Mouse (Mus musculus): ENCODE measurements around the gene Ddx25. TPM values are rescaled to one million over a fixed set of nuclear protein-coding genes. Genes with fewer than 3 reads are reported as not detected.

Gene Ddx25
- total and polyA plus RNA-seq, 3 experiments: 0.33 to 0.85 (median 0.44) TPM

DNA sequence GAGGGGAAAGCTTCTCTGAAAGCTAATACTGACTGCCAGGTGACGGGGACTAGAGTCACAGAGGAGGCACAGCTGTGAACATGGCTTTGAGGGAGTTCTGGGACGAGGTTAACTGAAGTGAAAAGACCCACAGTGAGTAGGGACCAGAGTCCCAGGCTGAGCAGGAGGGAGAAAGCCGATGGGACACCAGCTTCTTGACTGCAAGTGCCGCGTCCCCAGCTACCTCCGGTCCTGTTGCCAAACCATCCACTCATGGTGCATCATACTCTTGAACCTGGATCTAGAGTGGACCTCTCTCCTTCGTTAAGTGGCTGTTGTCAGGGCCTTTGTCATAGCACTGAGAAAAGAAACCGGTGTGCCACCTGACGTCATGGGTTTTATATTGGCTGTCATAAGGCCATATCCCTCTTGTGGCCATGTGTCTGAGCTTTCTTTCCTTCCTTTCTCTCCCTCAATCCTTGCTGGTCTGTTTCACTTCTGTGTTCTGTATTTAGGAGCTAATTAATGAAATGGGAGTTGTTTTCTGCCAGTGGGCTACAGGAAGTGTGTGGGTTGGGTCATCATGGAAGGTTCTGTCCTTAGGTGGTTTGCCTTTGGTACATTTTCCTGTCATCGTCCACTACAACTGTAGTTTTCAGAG, 55.8 kb downstream of the Ddx25 start:
- H3K4me3 ChIP-seq (replicated peaks in 1 of 3; ENCODE audit: low read depth in 2 of 3, low read length in 2 of 3, poor library complexity in 1 of 3): no peak overlapping the region
- H3K9me3 ChIP-seq (replicated peaks; ENCODE audit: low read length): no peaks in the 10 kb centered on the region
- no peak for TF ChIP-seq ELF1 (IDR thresholded peaks at IDR 0.05; ENCODE audit: low read depth, low read length)
- no peak for TF ChIP-seq MAZ (IDR thresholded peaks at IDR 0.05; ENCODE audit: low read depth, low read length)
- TF ChIP-seq ZNF384 (IDR thresholded peaks at IDR 0.05; ENCODE audit: low read depth, low read length): no peak
- no peak for TF ChIP-seq BHLHE40 (IDR thresholded peaks at IDR 0.05; ENCODE audit: low read depth, low read length)
- no peak for TF ChIP-seq ZC3H11A (IDR thresholded peaks at IDR 0.05; ENCODE audit: low read depth, low read length)
- TF ChIP-seq ZKSCAN1 (IDR thresholded peaks at IDR 0.05; ENCODE audit: borderline replicate concordance, low read depth, low read length): no peak
- no peak for TF ChIP-seq ZMIZ1 (IDR thresholded peaks at IDR 0.05; ENCODE audit: low read depth, low read length)
- TF ChIP-seq IRF4 (IDR thresholded peaks at IDR 0.05; ENCODE audit: low read depth, low read length): no peak
- TF ChIP-seq UBTF (IDR thresholded peaks at IDR 0.05; ENCODE audit: low read depth, low read length): no peak
- no peak for TF ChIP-seq MYC (IDR thresholded peaks at IDR 0.05; ENCODE audit: low read depth, low read length)
- TF ChIP-seq RCOR1 (conservative IDR thresholded peaks at IDR 0.05; ENCODE audit: low read depth, low read length): no peak
- TF ChIP-seq JUND (conservative IDR thresholded peaks at IDR 0.05; ENCODE audit: low read depth, low read length): no peak
- TF ChIP-seq RAD21 (IDR thresholded peaks at IDR 0.05; ENCODE audit: low read depth, low read length): no peak
- H3K9ac ChIP-seq (ENCODE audit: insufficient read depth, low read depth): no peak overlapping the region
- H3K27ac ChIP-seq (ENCODE audit: insufficient read depth, low read depth): no peak overlapping the region
- no peaks in the 10 kb centered on the region for H3K27me3 ChIP-seq (replicated peaks)
- H3K4me1 ChIP-seq (ENCODE audit: control insufficient read depth in 1 of 2, insufficient read depth in 2 of 2): peaks cover 0 to 4% of the 10 kb centered on the region in 2 experiments; a peak in 1 of 4 replicates
- H3K36me3 ChIP-seq (replicated peaks in 1 of 2; ENCODE audit: control insufficient read depth in 1 of 2, insufficient read depth in 1 of 2, low read length in 1 of 2): peaks cover 2 to 5% of the 10 kb centered on the region in 2 experiments
- H3K4me2 ChIP-seq (ENCODE audit: insufficient read depth, low read depth, poor library complexity, severe bottlenecking): no peak overlapping the region
- H3K79me2 ChIP-seq (replicated peaks; ENCODE audit: control insufficient read depth, extremely low read depth, insufficient read depth, poor library complexity, severe bottlenecking): no peaks in the 10 kb centered on the region
- DNase-seq (ENCODE audit: extremely low read depth): no peak
- in situ Hi-C loops (cut with MboI; ENCODE audit: low pct_ligation_motif_present, low pct_unique_long_range_greater_than_20kb, low sequenced_read_pairs) (no loop called here), dilution Hi-C loops (cut with MboI; ENCODE audit: extremely low pct_ligation_motif_present, extremely low pct_unique_long_range_greater_than_20kb, low sequenced_read_pairs) (no loop called here)

DNA sequence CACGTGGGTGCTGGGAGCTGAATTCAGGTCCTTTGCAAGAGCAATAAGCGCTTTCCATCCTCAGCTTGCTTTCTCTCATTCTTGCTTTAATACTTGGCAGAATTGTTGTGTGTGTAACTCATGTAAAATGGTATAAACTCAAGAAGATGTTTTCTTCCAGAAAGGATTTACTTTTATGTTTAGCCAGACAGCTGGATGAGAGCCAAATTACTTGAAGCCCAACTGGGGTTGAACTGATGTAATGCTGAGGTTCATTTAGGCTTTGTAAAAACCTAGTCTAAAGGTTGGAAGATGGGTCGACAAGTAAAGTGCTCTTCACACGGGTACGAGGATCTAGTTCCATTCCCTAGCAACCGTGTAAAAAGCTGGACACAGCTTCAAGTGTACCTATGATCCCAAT, 58.4 kb downstream of the Ddx25 start:
- dilution Hi-C loops (cut with MboI; ENCODE audit: extremely low pct_ligation_motif_present, extremely low pct_unique_long_range_greater_than_20kb, low sequenced_read_pairs): no loop called here

More for the DNA sequence above, 58.4 kb downstream of the Ddx25 start:
- H3K9ac ChIP-seq (ENCODE audit: insufficient read depth, low read depth): no peak overlapping the region
- in situ Hi-C loops (cut with MboI; ENCODE audit: low pct_ligation_motif_present, low pct_unique_long_range_greater_than_20kb, low sequenced_read_pairs): no loop called here
- H3K4me1 ChIP-seq (ENCODE audit: control insufficient read depth in 1 of 2, insufficient read depth in 2 of 2): peaks cover 8 to 19% of the 10 kb centered on the region in 2 experiments
- TF ChIP-seq ETS1 (conservative IDR thresholded peaks at IDR 0.05; ENCODE audit: low read depth, low read length) (no peak), CTCF (conservative IDR thresholded peaks at IDR 0.05 in 1 of 2, IDR thresholded peaks at IDR 0.05 in 1 of 2; ENCODE audit: low read depth in 2 of 2, low read length in 2 of 2) (no peak), MAZ (IDR thresholded peaks at IDR 0.05; ENCODE audit: low read depth, low read length) (no peak), PAX5 (IDR thresholded peaks at IDR 0.05; ENCODE audit: low read length) (no peak), HCFC1 (IDR thresholded peaks at IDR 0.05; ENCODE audit: low read depth, low read length) (no peak), CHD1 (IDR thresholded peaks at IDR 0.05; ENCODE audit: low read depth, low read length) (no peak), ELF1 (IDR thresholded peaks at IDR 0.05; ENCODE audit: low read depth, low read length) (no peak), TCF12 (IDR thresholded peaks at IDR 0.05; ENCODE audit: low read depth, low read length) (no peak), GABPA (IDR thresholded peaks at IDR 0.05; ENCODE audit: insufficient replicate concordance, low read depth, low read length) (no peak), NRF1 (IDR thresholded peaks at IDR 0.05; ENCODE audit: low read depth, low read length) (no peak), NELFE (IDR thresholded peaks at IDR 0.05; ENCODE audit: low read depth, low read length) (no peak), MEF2A (IDR thresholded peaks at IDR 0.05; ENCODE audit: borderline replicate concordance, low read depth, low read length) (no peak), IRF4 (IDR thresholded peaks at IDR 0.05; ENCODE audit: low read depth, low read length) (no peak), USF2 (conservative IDR thresholded peaks at IDR 0.05; ENCODE audit: low read depth, low read length) (no peak), RAD21 (IDR thresholded peaks at IDR 0.05; ENCODE audit: low read depth, low read length) (no peak), ZMIZ1 (IDR thresholded peaks at IDR 0.05; ENCODE audit: low read depth, low read length) (no peak), ZKSCAN1 (IDR thresholded peaks at IDR 0.05; ENCODE audit: borderline replicate concordance, low read depth, low read length) (no peak), ZNF384 (IDR thresholded peaks at IDR 0.05; ENCODE audit: low read depth, low read length) (no peak)
- DNase-seq (ENCODE audit: extremely low read depth): no peak
- H3K4me3 ChIP-seq (replicated peaks in 1 of 3; ENCODE audit: low read depth in 2 of 3, low read length in 2 of 3, poor library complexity in 1 of 3): no peak overlapping the region
- H3K79me2 ChIP-seq (replicated peaks; ENCODE audit: control insufficient read depth, extremely low read depth, insufficient read depth, poor library complexity, severe bottlenecking): no peaks in the 10 kb centered on the region
- H3K4me2 ChIP-seq (ENCODE audit: insufficient read depth, low read depth, poor library complexity, severe bottlenecking): no peak overlapping the region
- H3K36me3 ChIP-seq (replicated peaks in 1 of 2; ENCODE audit: control insufficient read depth in 1 of 2, insufficient read depth in 1 of 2, low read length in 1 of 2): peaks cover 2 to 5% of the 10 kb centered on the region in 2 experiments
- no peaks in the 10 kb centered on the region for H3K9me3 ChIP-seq (replicated peaks; ENCODE audit: low read length)
- no peak overlapping the region for H3K27ac ChIP-seq (ENCODE audit: insufficient read depth, low read depth)
- H3K27me3 ChIP-seq (replicated peaks): no peaks in the 10 kb centered on the region
